Mouse (Mus musculus): ENCODE measurements around the gene Pde4d.

Pde4d gene

DNA sequence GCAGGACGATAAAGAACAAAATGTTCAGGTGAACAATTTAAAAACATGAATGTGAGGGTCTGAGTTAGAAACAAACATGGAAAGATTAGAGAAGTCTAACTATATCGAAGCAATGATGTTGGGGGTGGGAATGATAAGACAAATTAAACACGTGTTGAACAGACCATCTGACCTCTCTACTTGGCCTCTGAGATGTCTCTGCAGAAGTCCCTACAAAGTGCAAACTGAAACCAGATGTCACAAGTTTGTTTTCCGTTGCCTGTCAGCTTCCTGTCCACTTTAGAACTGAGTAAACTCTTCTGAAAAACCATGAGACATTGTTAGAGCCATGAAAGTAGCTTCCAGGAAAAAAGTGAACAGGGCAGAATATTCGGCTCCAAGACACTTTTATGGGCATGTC, 404.3 kb downstream of the Pde4d start:
- DNase-seq: no peak

DNA sequence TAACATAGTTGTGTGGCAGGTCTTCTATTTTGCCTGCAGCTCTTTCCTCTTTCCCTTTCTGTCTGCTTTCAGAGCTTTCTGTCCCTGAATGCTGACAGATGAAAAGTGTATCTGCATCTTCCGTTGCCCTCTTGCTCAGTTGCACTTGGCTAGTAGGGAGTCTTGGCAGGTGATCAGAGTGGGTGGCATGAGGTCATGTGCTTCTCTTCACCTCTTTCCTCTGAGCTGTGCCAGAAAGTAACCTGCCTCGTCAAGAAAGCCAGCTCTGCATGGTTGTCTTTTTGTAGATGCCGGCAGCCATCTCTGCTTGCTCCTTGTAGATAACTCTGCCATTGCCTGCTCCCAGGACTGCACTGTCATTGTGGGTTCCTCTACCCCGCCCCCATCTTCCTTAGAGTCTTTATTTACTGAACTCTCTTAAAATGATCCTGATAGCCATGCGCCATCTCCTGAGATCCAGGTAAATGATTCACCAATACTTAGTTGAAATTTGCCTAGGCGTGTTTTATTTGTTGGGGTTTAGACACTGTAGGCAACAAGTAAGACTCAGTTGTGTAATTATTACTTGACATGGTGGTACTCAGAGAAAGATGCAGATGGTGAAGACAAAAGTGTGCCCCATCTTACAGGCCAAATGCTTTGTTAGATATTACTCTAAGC, 407.2 kb downstream of the Pde4d start:
- peak; percentile 22 for DNase-seq

DNA sequence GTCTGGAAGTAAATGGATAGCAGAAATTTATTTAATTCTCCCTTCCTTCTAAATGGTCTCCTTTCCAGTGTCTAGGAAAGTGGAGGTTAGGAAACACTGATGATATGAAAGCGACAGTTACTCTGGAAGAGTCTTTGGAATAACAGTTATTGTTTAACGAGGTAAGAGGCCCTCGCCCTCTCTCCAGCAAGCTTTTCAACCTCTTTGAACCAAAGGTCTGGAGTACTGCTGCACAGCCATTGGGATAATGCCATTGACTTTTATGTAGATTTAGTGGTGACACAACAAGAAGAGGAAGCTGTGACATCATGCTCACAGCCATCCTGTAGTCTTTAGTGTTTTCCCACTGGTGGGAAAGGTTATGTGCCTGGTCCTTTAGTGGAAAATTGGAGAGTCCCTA, 409.6 kb downstream of the Pde4d start:
- DNase-seq: no peak

DNA sequence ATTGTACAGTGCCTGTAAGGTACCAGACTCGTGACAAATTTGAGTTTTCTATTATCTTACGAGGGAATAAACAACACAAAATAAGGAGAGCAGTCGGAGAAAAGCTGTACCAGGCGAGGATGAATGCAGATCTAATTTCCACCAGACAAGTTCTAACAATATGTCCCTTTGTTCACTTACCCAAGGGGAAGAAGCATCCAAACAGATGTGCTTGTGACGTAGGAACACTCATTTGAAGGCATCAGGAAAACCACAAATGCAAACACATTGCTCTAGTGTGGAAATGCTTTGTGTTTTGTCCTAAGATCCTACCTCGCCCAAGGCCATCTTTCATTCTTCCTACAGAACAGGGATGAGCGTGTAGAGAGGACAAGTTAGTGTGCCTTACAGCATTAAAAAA, 411.0 kb downstream of the Pde4d start:
- no peak for DNase-seq

DNA sequence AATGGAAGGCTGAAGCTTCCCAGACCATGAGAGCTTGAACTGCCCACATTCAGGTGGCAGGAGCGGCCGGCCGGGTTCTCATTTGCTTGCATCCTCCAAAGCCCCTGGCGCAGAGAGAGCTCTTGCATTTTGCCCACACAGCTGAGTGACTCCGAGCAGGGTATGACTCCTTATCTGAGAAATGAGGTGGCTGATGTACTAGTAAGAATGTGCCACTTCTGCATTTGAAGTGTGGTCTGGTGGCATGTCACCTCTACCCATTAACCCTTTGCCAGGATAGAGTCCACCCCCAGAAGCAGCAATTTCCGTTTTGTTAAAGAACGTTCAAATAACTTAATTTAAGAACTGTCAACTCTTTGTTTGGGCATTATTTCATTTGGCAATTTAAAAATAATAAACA, 412.0 kb downstream of the Pde4d start:
- DNase-seq: no peak

DNA sequence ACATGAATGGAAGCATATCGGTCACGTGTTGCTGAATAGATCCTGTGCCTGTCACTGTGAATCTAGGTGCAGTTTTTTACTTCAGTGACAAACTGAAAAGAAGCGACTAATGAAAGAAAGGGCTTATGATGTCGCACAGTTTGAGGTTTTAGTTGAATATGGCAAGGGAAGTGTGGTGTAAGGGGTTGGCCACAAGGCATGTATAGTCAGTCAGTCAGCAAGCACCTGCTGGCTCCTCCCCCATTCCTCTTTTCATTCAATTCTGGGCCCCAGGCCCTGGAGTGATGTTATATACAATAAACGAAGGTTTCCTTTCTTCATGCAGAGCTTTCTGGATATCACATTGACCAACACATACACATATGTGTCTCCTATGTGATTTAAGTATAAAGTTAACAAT, 412.4 kb downstream of the Pde4d start:
- DNase-seq: no peak

DNA sequence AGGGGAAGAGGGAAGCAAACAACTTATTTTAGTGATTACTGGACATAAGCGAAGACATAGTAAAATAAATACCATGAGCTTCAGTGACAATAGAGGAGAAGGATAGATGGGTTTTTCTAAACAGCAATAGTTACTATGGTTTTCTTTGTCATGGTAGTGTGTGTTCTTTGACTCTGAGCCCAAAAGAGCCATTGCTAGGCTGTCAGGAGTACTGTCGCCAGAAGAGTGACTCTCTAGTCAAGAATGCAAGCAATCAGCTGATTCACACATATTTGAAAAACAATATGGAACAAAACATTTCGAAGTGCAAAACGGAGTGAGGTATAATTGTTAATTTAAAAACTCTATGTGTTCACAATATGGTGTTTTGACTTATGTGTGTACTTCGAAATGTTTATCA, 450.4 kb downstream of the Pde4d start:
- DNase-seq: no peak

DNA sequence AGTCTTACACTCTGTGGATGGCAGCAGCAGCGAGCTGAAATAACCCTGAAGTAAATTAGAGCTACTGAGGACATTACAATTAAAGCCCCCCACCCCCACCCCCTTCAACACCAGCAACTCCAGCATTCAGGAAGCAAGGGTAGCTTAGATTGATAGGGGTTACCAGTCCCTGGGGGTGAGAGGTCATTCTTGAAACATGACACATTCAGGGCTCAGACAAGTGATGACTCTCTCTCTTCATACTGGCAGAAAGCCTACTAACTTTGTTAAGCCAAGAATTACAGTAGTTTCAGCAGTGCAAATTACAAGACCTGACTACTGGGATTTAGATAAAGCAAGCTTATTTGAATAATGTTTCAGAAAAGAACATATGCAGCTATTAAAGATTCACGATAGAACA, 455.4 kb downstream of the Pde4d start:
- no peak for DNase-seq

DNA sequence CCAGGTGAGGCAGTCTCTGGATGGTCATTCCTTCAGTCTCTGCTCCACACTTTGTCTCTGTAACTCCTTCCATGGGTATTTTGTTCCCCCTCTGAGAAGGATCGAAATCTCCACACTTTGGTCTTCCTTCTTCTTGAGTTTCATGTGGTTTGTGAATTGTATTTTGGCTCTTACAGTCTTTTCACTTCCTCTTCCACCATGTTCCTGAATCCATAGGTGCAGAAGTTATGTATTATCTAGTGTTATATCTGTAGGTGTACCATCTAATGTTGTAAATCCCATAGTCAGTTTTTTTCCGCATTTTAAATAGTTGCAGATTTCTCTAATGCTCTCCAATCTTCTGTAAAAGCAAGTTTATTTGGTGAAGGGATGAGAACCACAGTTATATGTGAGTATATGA, 459.4 kb downstream of the Pde4d start:
- no peak for DNase-seq

DNA sequence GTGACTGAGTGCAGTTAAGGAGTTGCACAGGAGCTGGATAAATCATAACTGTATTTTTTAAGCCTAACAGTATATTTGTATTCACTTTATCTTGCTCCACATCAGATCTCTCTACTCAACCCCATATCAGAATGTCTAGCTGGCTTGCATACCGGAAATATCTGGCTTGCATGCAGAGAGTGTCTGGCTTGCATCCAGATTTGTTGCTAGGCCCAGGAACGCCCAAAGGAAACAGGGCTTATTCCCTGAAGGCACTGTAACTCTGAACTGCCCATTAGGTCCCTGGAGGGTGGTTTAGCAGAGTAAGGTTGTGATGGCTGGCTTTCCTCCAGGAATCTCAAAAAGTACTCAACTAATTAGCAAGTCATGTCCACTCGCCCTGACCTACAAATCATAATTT, 464.9 kb downstream of the Pde4d start:
- DNase-seq: no peak

DNA sequence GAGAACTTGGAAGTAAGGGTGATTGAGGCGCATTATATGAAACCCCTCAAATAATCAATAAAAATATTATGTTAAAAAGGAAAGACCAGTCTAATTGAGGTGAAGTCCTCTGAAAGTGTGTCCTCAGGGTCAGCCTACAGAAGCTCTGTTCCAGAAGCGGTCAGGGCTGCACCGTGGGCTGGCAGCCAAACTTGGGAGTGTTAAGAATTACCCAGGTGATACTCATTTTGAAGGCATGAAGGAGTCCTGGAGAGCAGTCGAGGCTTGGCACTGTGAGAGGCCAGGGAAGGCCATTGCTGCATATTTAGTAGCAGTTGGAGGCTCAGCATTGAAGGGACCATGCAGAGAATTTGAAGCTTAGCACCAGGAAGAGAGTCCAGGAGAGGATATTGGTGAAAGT, 471.4 kb downstream of the Pde4d start:
- DNase-seq: no peak

DNA sequence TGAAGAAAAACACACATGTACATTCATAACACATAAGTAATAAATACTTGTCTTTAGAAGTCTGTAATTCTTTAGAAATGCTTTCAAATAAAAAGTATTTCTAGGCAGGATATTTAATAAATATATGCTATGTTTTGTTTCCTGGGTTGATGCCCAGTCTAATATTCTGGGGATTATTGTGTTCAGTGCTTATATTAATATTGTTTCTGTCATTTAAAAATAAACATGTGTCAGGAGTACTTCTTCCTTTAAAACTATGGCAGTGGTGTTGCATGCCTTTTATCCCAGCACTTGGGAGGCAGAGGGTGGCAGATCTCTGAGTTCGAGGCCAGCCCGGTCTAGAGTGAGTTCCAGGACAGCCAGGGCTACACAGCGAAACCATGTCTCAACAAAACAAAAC, 485.1 kb downstream of the Pde4d start:
- no peak for DNase-seq

DNA sequence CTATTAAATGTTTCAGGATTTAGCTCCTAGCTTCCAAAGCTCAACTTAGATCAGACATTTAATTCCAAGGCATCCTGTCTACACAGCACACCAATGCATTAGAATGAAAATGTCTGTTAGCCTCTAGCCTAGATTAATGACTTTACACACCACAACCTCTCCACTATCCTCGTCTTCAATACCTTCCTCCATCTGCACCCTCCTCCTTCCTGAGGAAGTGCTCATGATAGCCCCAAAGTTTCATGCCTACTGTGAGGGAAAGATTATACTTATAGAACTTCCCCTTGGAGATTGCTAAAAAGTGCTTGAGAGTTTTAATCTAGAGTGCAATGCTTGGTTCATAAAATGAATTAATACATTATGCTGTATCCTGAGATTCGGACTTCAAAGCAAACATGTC, 487.5 kb downstream of the Pde4d start:
- no peak for DNase-seq

DNA sequence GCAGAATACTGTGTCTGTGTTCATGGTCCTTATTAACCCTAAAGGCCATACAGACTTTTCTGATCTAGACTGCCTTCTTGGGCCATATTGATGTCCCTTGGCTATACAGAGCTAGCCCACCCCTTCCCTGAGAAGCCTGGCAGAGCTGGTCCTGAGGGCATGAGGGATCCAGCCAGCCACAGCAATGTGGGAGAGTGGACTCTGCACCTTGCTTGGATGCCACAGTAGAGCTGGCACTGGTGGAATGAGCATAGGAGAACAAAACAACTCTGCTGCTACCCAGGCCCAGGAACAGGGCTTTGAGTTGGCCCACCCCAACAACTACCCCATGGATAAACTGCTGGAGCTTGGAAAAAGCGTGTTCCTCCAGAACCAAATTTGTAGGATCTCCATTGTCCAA, 503.2 kb downstream of the Pde4d start:
- DNase-seq: no peak

DNA sequence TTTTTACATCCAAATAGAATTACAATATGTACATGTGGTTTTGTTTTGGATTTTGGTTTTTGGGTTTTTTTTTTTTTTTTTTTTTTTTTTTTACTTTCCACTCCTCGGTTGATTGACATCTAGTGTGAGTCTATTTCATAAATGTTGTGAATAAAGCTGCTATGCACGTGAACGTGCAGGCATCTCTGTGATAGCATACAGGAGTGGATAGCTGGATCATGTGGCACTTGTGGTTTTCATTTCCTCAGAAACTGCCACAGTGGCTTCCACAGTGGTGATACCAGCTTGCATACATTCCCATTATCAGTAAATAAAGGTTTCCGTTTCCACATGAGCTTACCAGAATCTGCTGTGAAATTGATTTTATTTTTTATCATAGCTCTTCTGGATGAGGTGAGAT, 506.3 kb downstream of the Pde4d start:
- DNase-seq: no peak

DNA sequence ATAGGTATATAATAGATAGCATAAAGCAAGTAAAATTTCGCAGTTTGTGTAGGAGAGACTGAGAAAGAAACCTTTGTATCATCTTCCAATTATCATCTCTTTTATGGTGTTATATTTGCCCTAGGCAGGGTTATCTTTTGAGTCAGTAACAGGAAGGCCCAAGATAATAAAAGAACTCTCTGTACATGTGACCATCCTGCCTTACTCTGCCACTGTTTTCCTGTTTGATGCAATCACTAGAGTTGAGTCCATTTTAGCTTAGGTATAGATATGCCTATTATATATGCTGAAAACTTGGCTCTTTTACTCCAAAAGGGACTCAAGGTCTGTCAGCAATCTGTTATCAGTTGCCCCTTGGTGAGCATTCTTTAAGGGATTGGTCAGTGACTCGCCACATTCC, 514.3 kb downstream of the Pde4d start:
- no peak for DNase-seq

DNA sequence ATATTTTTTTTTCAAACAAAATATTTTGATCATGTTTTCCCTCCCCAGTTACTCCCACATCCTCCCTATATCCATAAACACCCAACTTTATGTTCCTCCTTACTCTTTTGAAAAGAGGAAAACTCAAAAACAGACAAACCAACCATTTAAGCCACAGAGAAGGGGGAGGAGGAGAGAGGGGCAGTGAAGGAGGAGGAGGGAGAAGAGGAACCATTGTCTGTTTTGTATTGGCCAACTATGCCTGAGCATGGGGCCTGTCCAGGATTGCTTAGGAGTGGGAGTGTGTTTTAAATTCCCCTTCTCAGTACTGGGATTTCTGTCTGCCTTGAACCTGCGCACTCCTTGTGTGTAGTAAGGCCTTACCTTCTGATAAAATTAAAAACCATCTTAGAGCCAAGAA, 531.4 kb downstream of the Pde4d start:
- DNase-seq: no peak

DNA sequence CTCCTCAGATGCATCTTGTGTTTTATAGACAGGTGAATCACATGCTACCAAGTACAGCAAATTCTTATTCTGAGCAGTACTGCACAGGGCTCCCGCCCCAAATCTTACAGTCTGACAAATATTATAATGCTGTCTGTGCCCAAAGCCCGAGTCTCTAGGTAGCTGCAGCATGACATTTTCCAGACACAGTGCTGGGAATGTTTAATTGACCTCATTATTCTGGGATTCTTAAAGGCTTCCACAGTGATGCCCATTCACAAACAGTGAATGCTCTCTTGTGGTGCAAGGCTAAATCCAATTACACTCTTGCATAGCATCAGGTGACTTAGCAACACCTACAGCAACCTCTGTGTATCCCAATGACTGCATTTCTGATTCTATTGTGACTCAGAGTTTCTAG, 549.0 kb downstream of the Pde4d start:
- no peak for DNase-seq

DNA sequence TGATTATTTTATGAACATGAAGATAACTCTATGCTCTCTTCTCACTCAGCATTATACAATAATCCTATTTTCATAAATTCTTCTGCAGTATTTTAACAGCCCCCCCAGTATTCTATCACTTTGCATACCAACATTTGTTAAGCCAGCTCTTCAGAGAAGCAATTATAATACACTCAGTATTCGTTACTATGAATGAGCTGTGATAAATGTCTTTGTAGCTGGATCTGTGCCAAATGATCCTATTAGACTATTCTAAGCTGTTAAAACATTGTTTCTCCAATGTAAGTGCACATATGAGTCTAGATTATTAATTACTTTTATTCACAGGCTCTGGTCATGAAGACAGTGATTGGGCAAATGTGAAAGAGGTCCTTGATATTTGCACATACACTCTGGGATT, 575.0 kb downstream of the Pde4d start:
- no peak for DNase-seq

DNA sequence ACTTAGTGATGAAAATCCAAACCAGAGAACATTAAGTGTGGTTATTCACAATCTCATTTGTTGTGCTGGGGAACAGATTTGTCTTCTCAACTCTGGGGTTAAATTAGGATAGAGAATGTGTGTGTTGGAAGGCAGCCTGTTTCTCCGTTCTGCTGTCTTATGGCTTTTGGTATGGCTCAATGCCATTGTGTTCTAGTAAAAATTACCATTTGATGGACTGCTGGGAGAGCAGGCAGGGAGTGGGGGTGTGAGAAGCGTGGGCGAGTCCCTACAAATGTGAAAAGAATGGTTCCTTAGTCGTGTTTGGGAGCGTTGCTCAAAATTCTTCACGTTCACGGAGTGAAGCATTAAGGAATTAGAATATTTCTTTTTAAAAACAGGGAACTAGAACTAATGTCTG, 597.4 kb downstream of the Pde4d start:
- DNase-seq: no peak

DNA sequence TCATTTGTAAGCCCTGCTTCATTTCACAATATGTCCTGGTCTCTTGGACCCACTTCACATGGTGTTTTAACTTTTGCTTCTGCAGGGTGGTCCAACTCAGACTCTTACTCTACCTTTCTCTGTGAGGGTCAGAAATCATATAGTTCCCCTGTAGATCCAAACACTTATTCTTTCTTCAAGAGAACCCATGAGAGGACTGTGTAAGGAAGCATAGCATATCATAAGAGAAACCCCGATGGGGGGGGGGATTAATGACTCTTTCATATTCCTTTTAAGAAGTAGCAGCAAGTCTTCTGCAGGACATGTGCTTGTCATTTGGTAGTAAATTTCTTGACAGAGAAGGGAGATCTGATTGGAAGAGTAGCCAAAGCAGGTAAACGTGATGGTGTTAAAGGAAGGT, 603.1 kb downstream of the Pde4d start:
- DNase-seq: no peak

DNA sequence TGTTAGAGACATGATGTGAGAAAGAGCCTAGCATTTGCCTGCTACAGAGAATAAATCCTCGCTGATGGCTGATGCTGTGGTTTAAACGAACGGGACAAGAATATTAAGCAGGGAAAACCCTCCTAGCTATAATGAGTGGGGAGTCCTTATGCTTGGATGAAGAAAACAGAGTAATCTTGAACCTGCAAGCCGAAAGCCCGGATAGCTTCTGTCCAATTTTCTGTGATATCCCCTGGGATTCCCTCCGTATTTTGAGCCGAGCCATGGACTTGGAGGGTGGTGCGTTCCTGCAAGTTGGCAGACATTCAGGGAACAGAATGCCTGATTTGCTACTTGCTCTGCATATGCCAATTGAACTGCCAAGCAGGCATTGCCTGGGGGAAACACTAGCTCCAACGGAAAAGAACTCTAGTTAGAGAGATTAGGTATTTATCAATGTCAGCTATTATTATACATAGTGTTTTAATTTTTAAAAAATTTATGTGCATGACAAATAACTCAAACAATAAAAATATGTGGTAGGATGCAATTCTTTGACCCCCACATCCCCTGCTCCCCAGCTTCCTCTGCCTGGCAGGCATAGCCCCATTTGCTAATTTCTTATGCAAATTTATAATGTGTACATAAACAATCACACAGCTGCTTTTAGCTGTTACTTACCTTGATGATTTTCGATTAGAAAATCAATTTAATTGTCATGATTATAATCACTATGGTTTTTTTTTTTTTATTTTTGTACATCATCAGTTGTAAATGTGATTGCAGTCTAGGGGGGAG, 603.7 kb downstream of the Pde4d start:
- DNase-seq: no peak

DNA sequence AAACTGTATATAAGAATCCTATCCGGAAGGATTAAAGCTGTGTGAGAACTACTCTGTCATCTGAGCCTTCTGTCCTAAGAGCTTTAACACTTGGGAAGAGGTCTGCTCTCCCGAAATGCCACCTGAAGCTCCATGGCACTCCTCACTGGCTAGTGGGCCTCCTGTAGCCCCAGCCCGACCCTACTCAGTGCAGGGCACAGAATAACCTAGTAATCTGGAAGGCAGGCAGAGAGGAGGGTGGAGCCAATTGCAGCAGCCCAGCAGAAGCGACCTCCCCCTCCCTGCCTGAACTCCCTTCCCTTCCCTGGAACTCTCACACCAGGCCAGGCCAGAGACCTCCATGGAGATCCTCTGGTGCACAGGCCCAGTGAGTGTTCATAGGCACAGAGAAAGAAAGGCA, 608.3 kb downstream of the Pde4d start:
- DNase-seq: no peak

DNA sequence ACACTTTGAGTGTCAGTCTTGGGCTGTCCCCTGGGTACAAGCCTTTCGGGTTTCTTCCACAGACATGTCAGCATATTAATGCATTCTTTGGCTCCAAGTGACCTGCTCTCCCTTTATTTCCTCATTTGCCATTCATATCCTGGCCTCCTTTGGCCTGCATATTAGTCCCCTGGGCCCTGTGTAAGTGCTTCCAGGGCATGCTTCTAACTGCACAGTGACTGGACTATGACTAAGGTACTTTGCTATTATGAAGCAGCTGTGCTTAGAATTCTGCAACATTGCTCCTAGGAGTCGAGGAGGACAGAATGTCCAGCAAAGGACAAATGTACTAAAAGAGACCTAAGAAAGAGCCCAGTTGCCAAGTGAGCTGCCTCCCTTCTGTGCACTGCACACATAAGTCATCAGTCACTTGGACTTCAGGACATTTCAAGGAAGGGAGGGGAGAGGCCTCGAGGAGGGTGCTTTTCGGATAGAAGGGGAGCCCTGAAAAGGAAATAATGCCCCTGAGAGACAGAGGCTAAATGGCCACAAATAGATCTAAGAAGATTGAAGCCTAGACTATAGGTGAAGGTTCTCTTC, 616.9 kb downstream of the Pde4d start:
- no peak for DNase-seq
